Mouse (Mus musculus): ENCODE measurements around the gene Insm1. TPM values are rescaled to one million over a fixed set of nuclear protein-coding genes. Genes with fewer than 3 reads are reported as not detected.

The Insm1 gene
- total RNA-seq, 2 experiments from 2014 or later: 5.6 to 7.0 TPM

DNA sequence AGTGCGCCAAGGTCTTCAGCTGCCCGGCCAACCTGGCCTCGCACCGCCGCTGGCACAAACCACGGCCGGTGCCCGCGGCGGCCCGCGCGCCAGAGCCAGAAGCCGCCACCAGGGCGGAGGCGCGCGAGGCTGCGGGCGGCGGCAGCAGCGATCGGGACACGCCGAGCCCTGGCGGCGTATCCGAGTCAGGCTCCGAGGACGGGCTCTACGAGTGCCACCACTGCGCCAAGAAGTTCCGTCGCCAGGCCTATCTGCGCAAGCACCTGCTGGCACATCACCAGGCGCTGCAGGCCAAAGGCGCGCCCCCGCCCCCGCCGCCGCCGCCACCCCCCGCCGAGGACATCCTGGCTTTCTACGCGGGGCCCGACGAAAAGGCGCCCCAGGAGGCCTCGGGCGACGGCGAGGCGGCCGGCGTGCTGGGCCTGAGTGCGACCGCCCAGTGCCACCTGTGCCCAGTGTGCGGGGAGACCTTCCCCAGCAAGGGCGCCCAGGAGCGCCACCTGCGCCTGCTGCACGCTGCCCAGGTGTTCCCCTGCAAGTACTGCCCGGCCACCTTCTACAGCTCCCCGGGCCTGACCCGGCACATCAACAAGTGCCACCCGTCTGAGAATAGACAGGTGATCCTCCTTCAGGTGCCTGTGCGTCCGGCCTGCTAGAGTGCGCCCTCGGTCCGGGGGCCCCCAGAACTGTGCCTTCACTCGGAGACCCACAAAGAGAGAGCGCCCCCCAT lies 1.6 kb downstream of the Insm1 start:
- peak in 1 of 2 experiments; percentile 11 for DNase-seq (ENCODE audit: low spot score in 2 of 2)

DNA sequence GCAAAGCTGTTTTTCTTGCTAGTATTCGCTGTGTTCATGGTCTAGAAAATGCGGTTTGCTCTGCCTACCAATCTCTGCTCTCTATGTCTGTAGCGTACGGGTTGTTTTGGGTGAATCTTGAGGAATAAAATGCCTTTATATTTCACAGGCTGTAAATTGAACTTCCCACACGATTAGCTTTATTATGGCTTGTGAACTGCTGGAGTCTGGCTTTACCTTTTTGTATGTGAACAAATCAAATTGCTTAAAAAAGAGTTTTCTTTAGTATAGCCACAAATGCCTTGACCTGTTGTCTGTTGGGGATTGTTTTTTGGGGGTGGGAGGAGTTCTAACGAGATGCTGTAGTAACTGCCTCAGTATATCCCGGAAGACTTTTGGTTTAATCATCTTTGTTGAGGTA lies 2.4 kb downstream of the Insm1 start:
- DNase-seq (ENCODE audit: low spot score in 2 of 2): no peak

DNA sequence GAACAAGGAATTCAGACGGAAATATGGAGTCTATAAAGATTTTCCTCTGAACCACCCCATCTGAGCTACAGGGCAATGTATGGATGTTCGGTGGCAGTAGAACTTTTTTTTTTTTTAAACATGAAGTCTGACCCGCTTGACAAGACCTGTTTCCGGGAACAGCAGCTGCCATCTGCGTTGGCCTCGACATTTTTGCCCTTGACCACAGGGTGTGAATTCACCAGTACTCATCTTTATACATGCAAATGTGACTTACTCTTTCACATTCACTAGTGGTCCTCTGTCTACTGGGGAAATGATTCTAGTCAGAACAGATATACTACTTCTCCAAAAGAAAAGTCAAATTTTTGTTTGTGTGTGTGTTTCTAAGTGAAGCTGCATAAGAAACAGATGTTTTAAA lies 4.1 kb downstream of the Insm1 start:
- DNase-seq (ENCODE audit: low spot score in 2 of 2): no peak

- DNase-seq (ENCODE audit: low spot score in 2 of 2): peak in 1 of 2 experiments; percentile 41
Observed at GRCm38 (mm10) chr2:146226484-146226883, 4.8 kb downstream of the Insm1 start.

DNA sequence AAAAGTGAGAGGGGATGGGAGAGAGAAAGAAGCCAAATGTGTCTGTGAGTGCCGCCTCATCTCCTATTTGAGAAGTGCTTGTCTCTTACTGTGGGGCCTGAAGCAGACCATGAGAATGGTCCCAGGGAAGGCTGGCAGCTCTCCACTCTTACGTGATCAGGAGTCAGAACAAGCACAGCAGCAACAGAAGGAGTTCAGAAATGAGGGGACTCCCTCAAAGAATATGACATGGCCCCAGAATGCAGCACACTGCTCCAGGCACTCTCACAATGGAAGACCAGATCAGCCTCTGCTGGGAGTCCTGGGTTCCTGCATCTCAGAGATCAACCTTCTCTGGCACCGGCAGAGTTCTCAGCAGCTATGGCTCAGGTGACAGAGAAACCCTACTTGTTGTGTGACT lies 5.9 kb downstream of the Insm1 start:
- no peak for DNase-seq (ENCODE audit: low spot score in 2 of 2)

- DNase-seq (ENCODE audit: low spot score in 2 of 2): no peak
Observed at GRCm38 (mm10) chr2:146228435-146228834, 6.7 kb downstream of the Insm1 start.

DNA sequence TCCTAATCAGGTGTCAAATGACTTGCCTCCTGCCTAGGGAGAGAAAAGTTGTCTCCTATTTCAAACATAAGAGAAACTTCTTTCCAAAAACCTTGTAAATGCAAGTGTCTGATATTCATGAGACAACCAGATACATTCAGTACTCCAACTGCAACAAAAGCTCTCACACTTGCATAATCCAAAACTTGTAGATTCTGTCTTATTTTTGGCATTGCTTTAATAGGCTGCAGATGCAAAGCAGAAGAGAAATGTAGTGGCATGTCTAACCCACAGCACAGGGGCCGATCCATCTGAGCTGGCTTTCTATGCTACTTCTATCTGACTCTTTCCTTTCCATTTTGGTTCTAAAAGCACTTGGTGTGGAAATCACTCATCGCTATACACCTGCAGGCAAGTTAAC lies 9.8 kb downstream of the Insm1 start:
- no peak for DNase-seq (ENCODE audit: low spot score in 2 of 2)

DNA sequence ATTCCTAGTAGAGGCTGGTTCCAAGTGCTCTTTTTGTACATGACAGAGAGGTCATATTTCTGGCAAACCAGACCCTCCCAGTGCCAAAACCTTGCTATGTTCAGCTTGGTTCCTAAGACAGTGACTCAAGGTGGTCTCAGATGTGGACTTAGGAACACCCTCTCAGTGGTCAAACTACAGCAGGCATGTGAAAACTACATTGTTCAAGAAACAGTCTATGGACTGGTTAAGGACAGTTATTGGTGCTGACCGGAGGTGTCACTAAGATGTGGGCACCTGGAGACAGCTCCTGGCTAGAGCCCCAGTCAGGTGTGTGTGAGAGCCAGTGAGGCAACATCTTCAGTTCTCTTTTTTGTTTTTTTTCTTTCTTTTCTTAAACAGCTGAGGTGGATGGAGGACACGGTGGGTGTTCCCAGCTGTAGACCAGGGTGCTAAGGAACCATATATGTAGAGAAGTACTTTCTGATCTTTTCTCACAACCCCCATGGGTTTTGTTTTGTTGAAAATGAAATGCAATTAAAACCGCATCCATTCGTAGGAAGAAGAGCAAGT lies 17.6 kb downstream of the Insm1 start:
- DNase-seq (ENCODE audit: low spot score in 2 of 2): no peak

GRCm38 (mm10) chr2:146244049-146244448 lies 22.3 kb downstream of the Insm1 start:
- DNase-seq (ENCODE audit: low spot score in 2 of 2): no peak

DNA sequence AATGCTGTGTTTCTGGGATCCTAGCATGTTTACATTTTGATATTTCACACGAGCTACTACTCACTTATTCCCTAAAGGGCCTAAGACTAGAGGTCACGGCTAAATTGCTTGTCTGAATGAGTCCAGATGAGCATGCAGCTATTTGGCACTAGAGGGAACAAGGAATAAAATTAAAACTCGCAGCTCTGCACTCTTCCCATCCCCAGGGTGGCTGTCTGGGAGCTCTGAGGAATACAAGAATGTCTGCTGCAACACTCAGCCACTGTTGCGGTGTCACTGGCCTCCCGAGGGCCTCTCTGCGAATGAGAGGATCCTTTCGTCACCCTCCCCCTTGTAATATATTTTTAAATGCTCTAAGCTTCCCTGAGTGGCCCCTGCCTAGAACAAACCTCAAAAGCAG lies 23.7 kb downstream of the Insm1 start:
- DNase-seq (ENCODE audit: low spot score in 2 of 2): no peak

GRCm38 (mm10) chr2:146246409-146247075 lies 24.8 kb downstream of the Insm1 start:
- no peak for DNase-seq (ENCODE audit: low spot score in 2 of 2)

- DNase-seq (ENCODE audit: low spot score in 2 of 2): no peak
Observed at GRCm38 (mm10) chr2:146247576-146247975, 25.9 kb downstream of the Insm1 start.

DNA sequence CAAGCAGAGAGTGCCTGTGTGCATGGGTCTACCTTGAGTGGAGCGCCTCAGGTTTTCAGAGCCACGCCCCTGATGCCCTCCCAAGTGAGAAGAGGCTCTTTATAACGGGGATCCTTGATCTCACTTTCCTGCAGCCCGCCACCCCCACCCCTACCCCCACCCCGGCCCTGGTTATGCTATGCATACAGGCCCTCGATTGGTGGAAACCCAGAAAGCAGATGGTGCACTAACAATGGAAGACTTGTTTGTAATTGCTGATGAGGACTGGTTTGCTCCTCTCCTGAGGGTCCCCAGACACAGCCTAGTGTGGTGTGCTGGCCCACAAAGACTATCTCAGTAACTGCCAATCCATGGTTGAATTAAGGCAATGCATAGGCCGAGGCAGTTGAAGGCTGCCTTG lies 27.3 kb downstream of the Insm1 start:
- DNase-seq (ENCODE audit: low spot score in 2 of 2): no peak

DNA sequence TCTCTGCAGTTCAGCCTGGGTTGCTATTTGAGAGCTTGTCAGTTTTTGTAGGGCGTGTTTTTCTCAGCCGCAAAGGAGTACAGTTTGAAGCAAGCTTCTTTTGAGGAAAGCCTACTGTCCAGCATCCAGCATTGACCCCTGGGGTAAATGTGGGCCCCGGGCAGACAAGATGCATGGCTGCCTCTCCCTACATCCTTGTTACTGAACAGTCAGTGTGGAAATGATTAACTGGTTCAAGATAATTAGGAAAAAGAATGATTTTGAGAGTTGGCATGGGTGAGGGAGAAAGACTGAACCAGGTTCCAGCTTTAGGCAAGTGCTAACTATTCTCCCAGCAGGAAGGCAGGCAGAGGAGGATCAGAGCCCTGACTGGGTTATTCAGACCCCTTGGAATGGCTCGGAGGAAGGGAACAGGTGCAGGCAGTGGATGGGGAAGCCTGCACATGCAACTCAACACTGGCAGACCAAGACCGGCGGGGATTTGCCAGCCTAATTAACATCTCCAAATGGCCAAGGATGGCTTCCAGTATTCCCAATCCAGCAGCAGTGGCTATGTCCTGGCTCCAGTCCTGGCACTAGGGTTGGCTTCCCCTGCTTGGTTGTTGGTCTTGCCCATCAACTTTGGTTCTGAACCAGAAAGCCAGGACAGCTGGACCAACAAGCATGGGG lies 28.6 kb downstream of the Insm1 start:
- no peak for DNase-seq (ENCODE audit: low spot score in 2 of 2)

DNA sequence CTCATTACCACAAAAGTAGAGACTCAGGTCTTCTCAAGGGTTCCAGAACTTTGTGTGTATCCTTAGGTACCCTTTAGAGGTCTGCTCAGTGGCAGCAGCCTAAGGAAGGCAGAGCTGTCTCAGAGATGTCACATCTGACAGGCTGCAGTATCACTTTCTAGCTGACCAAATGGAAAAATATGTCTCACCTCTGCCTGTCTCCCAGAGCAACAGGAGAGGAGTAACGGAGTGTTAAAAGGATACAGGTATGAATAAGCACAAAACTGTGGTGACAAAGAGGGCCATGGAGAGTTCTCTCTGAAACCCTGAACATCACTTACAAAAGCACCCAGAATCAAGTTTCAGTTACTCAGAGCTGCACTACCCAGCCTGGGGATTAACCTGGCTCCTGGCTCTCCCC lies 32.7 kb downstream of the Insm1 start:
- DNase-seq (ENCODE audit: low spot score in 2 of 2): no peak

- no peak for DNase-seq (ENCODE audit: low spot score in 2 of 2)
Observed at GRCm38 (mm10) chr2:146255636-146256035, 33.9 kb downstream of the Insm1 start.

DNA sequence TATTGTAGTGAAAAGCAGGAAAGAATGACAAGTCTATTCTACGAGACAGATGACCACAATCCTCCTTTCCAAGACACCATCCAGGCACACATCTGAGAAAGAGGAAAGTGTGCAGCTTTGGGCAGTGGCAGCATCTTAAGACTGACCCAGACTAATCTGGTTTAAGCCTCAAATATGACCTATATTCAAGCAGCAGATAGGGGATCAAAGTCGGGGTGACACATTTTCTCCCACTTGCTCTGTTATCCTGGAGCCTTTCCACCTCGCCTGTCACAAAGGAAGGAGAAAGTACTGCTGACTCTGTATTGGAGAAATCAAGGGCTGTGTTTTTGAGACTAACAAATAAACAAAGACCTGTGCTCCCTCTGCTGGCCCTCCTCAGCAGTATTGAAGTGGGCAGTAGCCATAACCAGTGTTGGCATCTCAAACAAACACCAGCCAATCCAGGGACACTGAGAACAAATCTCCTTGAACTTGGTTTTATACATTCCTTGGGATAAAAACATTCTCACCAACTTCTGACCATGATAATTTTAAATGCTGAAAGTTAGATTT lies 34.7 kb downstream of the Insm1 start:
- no peak for DNase-seq (ENCODE audit: low spot score in 2 of 2)

GRCm38 (mm10) chr2:146257037-146257436 lies 35.3 kb downstream of the Insm1 start:
- no peak for DNase-seq (ENCODE audit: low spot score in 2 of 2)

DNA sequence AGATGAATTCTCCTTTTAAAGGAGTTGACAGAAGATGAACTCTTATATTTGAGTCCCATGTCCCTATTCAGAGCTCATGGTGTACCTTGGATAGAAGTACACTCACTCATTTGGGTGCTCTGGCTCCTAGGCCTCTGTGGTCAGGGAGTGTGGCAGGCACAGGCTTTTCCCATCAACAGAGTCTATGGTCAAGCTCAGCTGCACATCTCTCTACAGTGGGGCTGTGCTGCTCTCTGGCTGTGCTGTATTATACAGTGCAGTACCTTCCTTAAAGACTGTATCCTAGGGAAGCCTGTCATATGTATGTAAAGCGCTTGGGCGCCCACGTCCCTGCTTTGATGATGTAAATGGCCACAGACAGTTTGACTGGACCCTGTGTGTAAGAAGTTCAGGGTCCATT lies 35.9 kb downstream of the Insm1 start:
- DNase-seq (ENCODE audit: low spot score in 2 of 2): no peak

GRCm38 (mm10) chr2:146258736-146259469 lies 37.2 kb downstream of the Insm1 start:
- DNase-seq (ENCODE audit: low spot score in 2 of 2): no peak
